Comparison of ENCODE assay signal across 8 mouse cellular contexts in the genomic region with DNA sequence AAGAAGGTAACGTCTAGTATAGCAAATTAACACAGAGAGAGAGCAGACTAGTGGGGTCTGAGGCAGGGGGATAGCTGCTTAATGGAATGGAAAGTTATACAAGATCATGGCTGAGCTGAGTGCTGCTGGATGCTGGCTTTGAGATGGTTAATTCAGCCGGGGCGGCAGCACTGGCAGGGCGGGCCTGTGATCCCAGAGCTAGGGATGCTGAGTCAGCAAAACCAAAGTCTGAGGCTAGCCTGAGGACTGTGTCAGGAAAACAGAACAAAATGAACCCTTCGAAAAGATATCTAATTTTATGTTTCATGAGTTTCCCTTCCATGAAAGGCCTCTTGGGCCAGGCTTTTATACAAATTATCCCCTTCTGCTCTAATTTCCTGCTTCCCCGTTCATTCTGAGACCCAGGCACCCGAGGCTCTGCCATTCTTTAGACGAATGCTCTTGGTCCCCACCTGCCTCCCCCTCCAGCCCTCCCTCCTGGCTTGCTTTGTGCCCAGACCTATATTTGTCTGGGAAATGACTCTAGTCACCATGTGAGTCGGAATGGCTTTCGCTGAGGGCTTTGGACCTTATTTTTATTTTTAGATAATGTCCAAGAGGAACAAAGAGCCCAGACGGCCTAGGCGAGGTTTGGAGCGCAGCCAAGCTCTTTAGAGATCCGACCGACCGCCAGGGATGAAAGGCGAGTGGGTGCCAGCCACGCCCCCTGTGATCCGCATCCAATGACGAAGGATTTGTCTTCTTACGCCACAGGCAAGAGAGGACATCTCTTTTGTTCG.
DNase-seq lines count a peak whose midpoint lies in the region; ATAC-seq and TF ChIP-seq lines count a peak whose summit lies in the region.

No protein-coding gene starts in this region.

- WGBS in kidney, adult 2 months, result 37% methylated on average over 22 of the region's 22 CpGs
- WGBS in intestine, embryonic 15.5 days, result 24% methylated on average over 22 of the region's 22 CpGs
- 12% methylated on average over 22 of the region's 22 CpGs for WGBS in midbrain, embryonic 16.5 days

- H3K27ac ChIP-seq in kidney, adult 2 months (ENCODE audit: insufficient read depth, low read depth, low read length), result no peak overlapping the region
- H3K27ac ChIP-seq in intestine, embryonic 15.5 days, result 0 out of 2 replicates have a peak overlapping the region, but pooled peaks have one; percentile 37
- peak overlapping the region; percentile 17 for H3K27ac ChIP-seq in midbrain, embryonic 16.5 days (ENCODE audit: low read length)

- no peak for TF ChIP-seq CTCF in kidney, adult 2 months (conservative IDR thresholded peaks at IDR 0.05; ENCODE audit: insufficient read depth, insufficient read length, low read depth, low read length)

- no peak overlapping the region for H3K9ac ChIP-seq in intestine, embryonic 15.5 days
- peak overlapping the region; percentile 12; the same call in 1 of the 2 replicates for H3K9ac ChIP-seq in midbrain, embryonic 16.5 days (ENCODE audit: low read depth, low read length)

- no peaks in the 10 kb centered on the region for H3K36me3 ChIP-seq in kidney, adult 2 months (ENCODE audit: control insufficient read depth, insufficient read depth, low read length)
- H3K36me3 ChIP-seq in intestine, embryonic 15.5 days, result no peaks in the 10 kb centered on the region
- H3K36me3 ChIP-seq in midbrain, embryonic 16.5 days (ENCODE audit: control insufficient read depth, insufficient read depth, low read length), result no peaks in the 10 kb centered on the region

- no peaks in the 10 kb centered on the region for H3K4me1 ChIP-seq in kidney, adult 2 months (ENCODE audit: control insufficient read depth, insufficient read depth, low read length)
- peaks cover 9% of the 10 kb centered on the region; the same call in 1 of the 2 replicates for H3K4me1 ChIP-seq in intestine, embryonic 15.5 days (replicated peaks)
- peaks cover 13% of the 10 kb centered on the region; the same call in 1 of the 2 replicates for H3K4me1 ChIP-seq in midbrain, embryonic 16.5 days (ENCODE audit: control insufficient read depth, insufficient read depth, low read length)

- TF ChIP-seq POLR2A in kidney, adult 2 months (IDR thresholded peaks at IDR 0.05; ENCODE audit: low read depth, low read length), result no peak

- H3K4me2 ChIP-seq in intestine, embryonic 15.5 days (replicated peaks), result peak overlapping the region; percentile 22; the same call in 1 of the 2 replicates
- peak overlapping the region; percentile 13 for H3K4me2 ChIP-seq in midbrain, embryonic 16.5 days (ENCODE audit: low read length)

- H3K4me3 ChIP-seq in kidney, adult 2 months (ENCODE audit: insufficient read depth, low read depth, low read length), result no peak overlapping the region
- no peak overlapping the region for H3K4me3 ChIP-seq in intestine, embryonic 15.5 days (replicated peaks)
- H3K4me3 ChIP-seq in midbrain, embryonic 16.5 days (ENCODE audit: low read depth, low read length), result no peak overlapping the region

- peak; percentile 23 for DNase-seq in kidney, adult 2 months
- no peak for DNase-seq in kidney, adult 11 months
- peak; percentile 81 for DNase-seq in WW6 (ENCODE audit: low read depth, low spot score)
- peak; percentile 97 for DNase-seq in heart, adult 11 months
- no peak for DNase-seq in gastrocnemius, adult 8-10 months (ENCODE audit: low spot score in 2 of 2)

- no peaks in the 10 kb centered on the region for H3K9me3 ChIP-seq in intestine, embryonic 15.5 days
- H3K9me3 ChIP-seq in midbrain, embryonic 16.5 days (replicated peaks; ENCODE audit: control insufficient read depth, low read length, poor library complexity, severe bottlenecking), result no peaks in the 10 kb centered on the region

- ATAC-seq in intestine, embryonic 15.5 days, result 0 out of 2 replicates have a peak, but pooled peaks have one; percentile 36
- no peak for ATAC-seq in midbrain, embryonic 16.5 days
- ATAC-seq in megakaryocyte, adult 5-6 weeks (ENCODE audit: poor library complexity, severe bottlenecking), result no peak

- no peaks in the 10 kb centered on the region for H3K27me3 ChIP-seq in kidney, adult 2 months (replicated peaks; ENCODE audit: control insufficient read depth, insufficient read depth, low read length)
- peaks cover 8% of the 10 kb centered on the region; the same call in 1 of the 2 replicates for H3K27me3 ChIP-seq in intestine, embryonic 15.5 days (replicated peaks)
- H3K27me3 ChIP-seq in midbrain, embryonic 16.5 days (ENCODE audit: control insufficient read depth, insufficient read depth, low read depth, low read length), result no peaks in the 10 kb centered on the region

Comparison
In these comparisons a context has a peak if more than half of its experiments do, and no peak if none do; other contexts are left out.
1. DNase-seq: peak in kidney, adult 2 months (single experiment), WW6 (single experiment) and heart, adult 11 months (single experiment); none in kidney, adult 11 months (single experiment) and gastrocnemius, adult 8-10 months (0 of 2).